23 mouse cellular contexts compared by ENCODE assay signal in genomic region chr6:4956651-4957050, GRCm38 (mm10). TPM values are rescaled to one million over a fixed set of nuclear protein-coding genes. Genes with fewer than 3 reads are reported as not detected.
DNase-seq lines count a peak whose midpoint lies in the region; ATAC-seq and TF ChIP-seq lines count a peak whose summit lies in the region.
"Had no signal": no experiment of that assay in that cellular context is flagged by ENCODE, and none has a peak within 500 bp of the region (broad histone marks: within the 10 kb centered on the region; RNA-seq: fewer than 3 reads in every experiment).

No protein-coding gene starts in this region.

- no peak for TF ChIP-seq POLR2A in kidney, adult 2 months (IDR thresholded peaks at IDR 0.05; ENCODE audit: low read depth, low read length)
- no peak for TF ChIP-seq POLR2A in embryonic fibroblast, embryonic 13.5 days (IDR thresholded peaks at IDR 0.05; ENCODE audit: low read depth, low read length)

- TF ChIP-seq CTCF in kidney, postnatal 0 days (IDR thresholded peaks at IDR 0.05; ENCODE audit: low read depth) = no peak
- no peak for TF ChIP-seq CTCF in kidney, adult 2 months (conservative IDR thresholded peaks at IDR 0.05; ENCODE audit: insufficient read depth, insufficient read length, low read depth, low read length)
- TF ChIP-seq CTCF in embryonic fibroblast, embryonic 13.5 days (IDR thresholded peaks at IDR 0.05; ENCODE audit: borderline replicate concordance, insufficient read depth, low read length) = no peak

- 0 out of 2 replicates have a peak, but pooled peaks have one; percentile 64 for ATAC-seq in embryonic facial prominence, embryonic 12.5 days (ENCODE audit: insufficient number of reproducible peaks, insufficient read depth, low FRiP score, low TSS enrichment)
- no peak for ATAC-seq in kidney, postnatal 0 days (replicated peaks; ENCODE audit: low FRiP score, low read depth)
- ATAC-seq: forebrain, embryonic 13.5 days; Patski had no signal

- no peaks in the 10 kb centered on the region for H3K36me3 ChIP-seq in embryonic facial prominence, embryonic 12.5 days
- 0 out of 2 replicates have a peak, but pooled peaks cover 4% of the 10 kb centered on the region for H3K36me3 ChIP-seq in embryonic facial prominence, embryonic 10.5 days (replicated peaks)
- H3K36me3 ChIP-seq in kidney, postnatal 0 days (ENCODE audit: insufficient read depth, low read length) = no peaks in the 10 kb centered on the region
- H3K36me3 ChIP-seq in kidney, adult 2 months (ENCODE audit: control insufficient read depth, insufficient read depth, low read length) = no peaks in the 10 kb centered on the region
- no peaks in the 10 kb centered on the region for H3K36me3 ChIP-seq in hindbrain, embryonic 10.5 days

- H3K27ac ChIP-seq in embryonic facial prominence, embryonic 12.5 days = peak overlapping the region; percentile 70
- no peak overlapping the region for H3K27ac ChIP-seq in embryonic facial prominence, embryonic 10.5 days (replicated peaks)
- no peak overlapping the region for H3K27ac ChIP-seq in kidney, postnatal 0 days
- no peak overlapping the region for H3K27ac ChIP-seq in kidney, adult 2 months (ENCODE audit: insufficient read depth, low read depth, low read length)
- H3K27ac ChIP-seq in embryonic fibroblast, embryonic 13.5 days (ENCODE audit: insufficient read depth, low read length) = peak overlapping the region; percentile 30; the same call in 1 of the 2 replicates
- no peak overlapping the region for H3K27ac ChIP-seq in hindbrain, embryonic 10.5 days
- H3K27ac ChIP-seq: forebrain, embryonic 13.5 days; heart, adult 2 months; hindbrain, embryonic 14.5 days had no signal

- no peak overlapping the region for H3K9ac ChIP-seq in embryonic facial prominence, embryonic 12.5 days
- H3K9ac ChIP-seq in kidney, postnatal 0 days (ENCODE audit: low read depth, low read length) = no peak overlapping the region
- H3K9ac ChIP-seq: forebrain, embryonic 13.5 days; hindbrain, embryonic 14.5 days had no signal

- no peaks in the 10 kb centered on the region for H3K9me3 ChIP-seq in embryonic facial prominence, embryonic 12.5 days
- no peaks in the 10 kb centered on the region for H3K9me3 ChIP-seq in embryonic facial prominence, embryonic 10.5 days
- H3K9me3 ChIP-seq in kidney, postnatal 0 days (replicated peaks; ENCODE audit: low read length) = no peaks in the 10 kb centered on the region
- no peaks in the 10 kb centered on the region for H3K9me3 ChIP-seq in hindbrain, embryonic 10.5 days
- H3K9me3 ChIP-seq: forebrain, embryonic 13.5 days had no signal

- DNase-seq in embryonic facial prominence, embryonic 10.5 days (ENCODE audit: low spot score) = no peak
- peak; percentile 43 for DNase-seq in kidney, postnatal 0 days (ENCODE audit: low spot score)
- no peak for DNase-seq in kidney, adult 2 months
- peak; percentile 19 for DNase-seq in NIH3T3 (ENCODE audit: low read depth)
- DNase-seq in adrenal gland, postnatal 25 days = no peak
- DNase-seq in hindbrain, embryonic 10.5 days (ENCODE audit: low spot score) = no peak
- DNase-seq: adrenal gland, postnatal 10 days; cerebellum, adult 11-12 months; cerebellum, postnatal 14 days; gastrocnemius, postnatal 25 days; heart, adult 2 months; kidney, adult 11 months; lung, adult 18-20 months; thymus, adult 18-20 months; thymus, postnatal 4 days had no signal

- peaks cover 15% of the 10 kb centered on the region; the same call in 1 of the 2 replicates for H3K4me1 ChIP-seq in embryonic facial prominence, embryonic 12.5 days
- peaks cover 17% of the 10 kb centered on the region for H3K4me1 ChIP-seq in embryonic facial prominence, embryonic 10.5 days
- H3K4me1 ChIP-seq in kidney, postnatal 0 days (replicated peaks; ENCODE audit: insufficient read depth, low read length) = no peaks in the 10 kb centered on the region
- no peaks in the 10 kb centered on the region; the same call in 1 of the 2 replicates for H3K4me1 ChIP-seq in kidney, adult 2 months (ENCODE audit: control insufficient read depth, insufficient read depth, low read length)
- H3K4me1 ChIP-seq in embryonic fibroblast, embryonic 13.5 days (ENCODE audit: control insufficient read depth, insufficient read depth, low read length) = peaks cover 13% of the 10 kb centered on the region
- H3K4me1 ChIP-seq in hindbrain, embryonic 10.5 days (replicated peaks) = no peaks in the 10 kb centered on the region

- WGBS in embryonic facial prominence, embryonic 12.5 days = 50% methylated on average over 6 of the region's 6 CpGs
- 81% methylated on average over 6 of the region's 6 CpGs for WGBS in embryonic facial prominence, embryonic 10.5 days
- 42% methylated on average over 6 of the region's 6 CpGs for WGBS in kidney, postnatal 0 days
- WGBS in kidney, adult 2 months = 64% methylated on average over 6 of the region's 6 CpGs
- WGBS in hindbrain, embryonic 10.5 days = 83% methylated on average over 6 of the region's 6 CpGs

- no peaks in the 10 kb centered on the region for H3K27me3 ChIP-seq in embryonic facial prominence, embryonic 12.5 days
- no peaks in the 10 kb centered on the region for H3K27me3 ChIP-seq in embryonic facial prominence, embryonic 10.5 days (replicated peaks; ENCODE audit: low read depth, poor library complexity, severe bottlenecking)
- no peaks in the 10 kb centered on the region for H3K27me3 ChIP-seq in kidney, postnatal 0 days (ENCODE audit: insufficient read depth, low read length)
- H3K27me3 ChIP-seq in kidney, adult 2 months (replicated peaks; ENCODE audit: control insufficient read depth, insufficient read depth, low read length) = no peaks in the 10 kb centered on the region
- no peaks in the 10 kb centered on the region for H3K27me3 ChIP-seq in hindbrain, embryonic 10.5 days (ENCODE audit: insufficient read depth, poor library complexity, severe bottlenecking)
- H3K27me3 ChIP-seq: forebrain, embryonic 13.5 days; Patski had no signal

- no peak overlapping the region for H3K4me2 ChIP-seq in embryonic facial prominence, embryonic 12.5 days (replicated peaks)
- H3K4me2 ChIP-seq in kidney, postnatal 0 days (ENCODE audit: low read length) = no peak overlapping the region
- H3K4me2 ChIP-seq: forebrain, embryonic 13.5 days; hindbrain, embryonic 14.5 days; liver, embryonic 11.5 days; midbrain, embryonic 11.5 days had no signal

- no peak overlapping the region for H3K4me3 ChIP-seq in embryonic facial prominence, embryonic 12.5 days
- no peak overlapping the region for H3K4me3 ChIP-seq in embryonic facial prominence, embryonic 10.5 days
- no peak overlapping the region for H3K4me3 ChIP-seq in kidney, postnatal 0 days (replicated peaks; ENCODE audit: low read depth, low read length)
- H3K4me3 ChIP-seq in kidney, adult 2 months (ENCODE audit: insufficient read depth, low read depth, low read length) = no peak overlapping the region
- H3K4me3 ChIP-seq in embryonic fibroblast, embryonic 13.5 days (ENCODE audit: insufficient read depth, low read length) = no peak overlapping the region
- H3K4me3 ChIP-seq in hindbrain, embryonic 10.5 days = no peak overlapping the region
- H3K4me3 ChIP-seq: erythroblast, embryonic 14.5 days; forebrain, embryonic 13.5 days; heart, adult 2 months had no signal

RNA-seq across cellular contexts. Expression of gene Ppp1r9a, which starts 53.9 kb away (rescaled TPM):
- polyA plus RNA-seq in embryonic facial prominence, embryonic 12.5 days (2016; fragmentation: Nextera tagmentation; extraction: Ambion mirVana) = 23.0 and 26.6 TPM in 2 replicates
- 15.3 and 17.8 TPM in 2 replicates for polyA plus RNA-seq in embryonic facial prominence, embryonic 10.5 days (2016; fragmentation: Nextera tagmentation; extraction: Ambion mirVana)
- 8.2 and 10.3 TPM in 2 replicates for polyA plus RNA-seq in kidney, postnatal 0 days (2015; fragmentation: Nextera tagmentation; extraction: Ambion mirVana)
- polyA plus RNA-seq in kidney, adult 2 months (2012; rRNA removed) = 3.0 and 3.5 TPM in 2 replicates
- polyA plus RNA-seq in embryonic fibroblast, embryonic 13.5 days (2011; ENCODE audit: insufficient read length, low read depth, missing spikeins) = 2.0 and 4.0 TPM in 2 replicates
- 51.8 and 61.2 TPM in 2 replicates for total RNA-seq in adrenal gland, postnatal 25 days (2021)
- 19.0 and 19.2 TPM in 2 replicates for polyA plus RNA-seq in hindbrain, embryonic 10.5 days (2016; fragmentation: Nextera tagmentation; extraction: Ambion mirVana)

Comparison
In these comparisons a context has a peak if more than half of its experiments do, and no peak if none do; other contexts are left out.
1. H3K27ac ChIP-seq: peak in embryonic facial prominence, embryonic 12.5 days (single experiment) and embryonic fibroblast, embryonic 13.5 days (single experiment); none in embryonic facial prominence, embryonic 10.5 days (single experiment), kidney, postnatal 0 days (single experiment), kidney, adult 2 months (single experiment) and hindbrain, embryonic 10.5 days (single experiment).
2. DNase-seq: peak in kidney, postnatal 0 days (single experiment) and NIH3T3 (single experiment); none in embryonic facial prominence, embryonic 10.5 days (single experiment), kidney, adult 2 months (single experiment), adrenal gland, postnatal 25 days (single experiment) and hindbrain, embryonic 10.5 days (single experiment).